Mouse (Mus musculus): Measurements from ENCODE around the gene Prtg.

Gene Prtg

GRCm38 (mm10) chr9:72862186-72862585 lies 55.5 kb downstream of the Prtg start:
- no peak for DNase-seq (ENCODE audit: low spot score)

- DNase-seq (ENCODE audit: low spot score), result no peak
These were observed 56.3 kb downstream of the Prtg start for GRCm38 (mm10) chr9:72862955-72863354.

- DNase-seq (ENCODE audit: low spot score), result no peak
These were observed 57.1 kb downstream of the Prtg start for GRCm38 (mm10) chr9:72863773-72864172.

- no peak for DNase-seq (ENCODE audit: low spot score)
These were observed 60.8 kb downstream of the Prtg start for GRCm38 (mm10) chr9:72867434-72867833.

- DNase-seq (ENCODE audit: low spot score), result peak; percentile 57
These were observed 62.1 kb downstream of the Prtg start for GRCm38 (mm10) chr9:72868774-72869173.

GRCm38 (mm10) chr9:72871506-72872297 lies 65.0 kb downstream of the Prtg start:
- no peak for DNase-seq (ENCODE audit: low spot score)

- DNase-seq (ENCODE audit: low spot score), result no peak
These were observed 65.8 kb downstream of the Prtg start for GRCm38 (mm10) chr9:72872298-72873130.

GRCm38 (mm10) chr9:72875878-72876277 lies 69.2 kb downstream of the Prtg start:
- DNase-seq (ENCODE audit: low spot score), result no peak

GRCm38 (mm10) chr9:72877905-72878304 lies 71.2 kb downstream of the Prtg start:
- no peak for DNase-seq (ENCODE audit: low spot score)

GRCm38 (mm10) chr9:72878656-72879055 lies 72.0 kb downstream of the Prtg start:
- no peak for DNase-seq (ENCODE audit: low spot score)

GRCm38 (mm10) chr9:72879601-72880000 lies 72.9 kb downstream of the Prtg start:
- no peak for DNase-seq (ENCODE audit: low spot score)

- peak; percentile 29 for DNase-seq (ENCODE audit: low spot score)
These were observed 73.7 kb downstream of the Prtg start for GRCm38 (mm10) chr9:72880225-72880960.

- peak; percentile 69 for DNase-seq (ENCODE audit: low spot score)
These were observed 74.5 kb downstream of the Prtg start for GRCm38 (mm10) chr9:72881026-72881768.

- peak; percentile 68 for DNase-seq (ENCODE audit: low spot score)
These were observed 77.3 kb downstream of the Prtg start for GRCm38 (mm10) chr9:72883940-72884339.

GRCm38 (mm10) chr9:72889777-72890176 lies 83.1 kb downstream of the Prtg start:
- DNase-seq (ENCODE audit: low spot score), result peak; percentile 37

GRCm38 (mm10) chr9:72890499-72891085 lies 83.9 kb downstream of the Prtg start:
- no peak for DNase-seq (ENCODE audit: low spot score)

GRCm38 (mm10) chr9:72892761-72893160 lies 86.1 kb downstream of the Prtg start:
- DNase-seq (ENCODE audit: low spot score), result no peak

GRCm38 (mm10) chr9:72894796-72895352 lies 88.2 kb downstream of the Prtg start:
- DNase-seq (ENCODE audit: low spot score), result no peak

- no peak for DNase-seq (ENCODE audit: low spot score)
These were observed 95.4 kb downstream of the Prtg start for GRCm38 (mm10) chr9:72902057-72902456.

- DNase-seq (ENCODE audit: low spot score), result peak; percentile 22
These were observed 95.9 kb downstream of the Prtg start for GRCm38 (mm10) chr9:72902611-72903010.

- no peak for DNase-seq (ENCODE audit: low spot score)
These were observed 100.0 kb downstream of the Prtg start for GRCm38 (mm10) chr9:72906693-72907103.
